Mouse (Mus musculus): Measurements from ENCODE around the gene Cygb.
A peak's percentile ranks its signal among the peaks of the same experiment; 100 is the strongest.
"Not testable (repeated sequence)": the region's sequence is repeated elsewhere in the genome, so short reads cannot be mapped to it uniquely, and the experiment has no call there.

Gene Cygb

DNA sequence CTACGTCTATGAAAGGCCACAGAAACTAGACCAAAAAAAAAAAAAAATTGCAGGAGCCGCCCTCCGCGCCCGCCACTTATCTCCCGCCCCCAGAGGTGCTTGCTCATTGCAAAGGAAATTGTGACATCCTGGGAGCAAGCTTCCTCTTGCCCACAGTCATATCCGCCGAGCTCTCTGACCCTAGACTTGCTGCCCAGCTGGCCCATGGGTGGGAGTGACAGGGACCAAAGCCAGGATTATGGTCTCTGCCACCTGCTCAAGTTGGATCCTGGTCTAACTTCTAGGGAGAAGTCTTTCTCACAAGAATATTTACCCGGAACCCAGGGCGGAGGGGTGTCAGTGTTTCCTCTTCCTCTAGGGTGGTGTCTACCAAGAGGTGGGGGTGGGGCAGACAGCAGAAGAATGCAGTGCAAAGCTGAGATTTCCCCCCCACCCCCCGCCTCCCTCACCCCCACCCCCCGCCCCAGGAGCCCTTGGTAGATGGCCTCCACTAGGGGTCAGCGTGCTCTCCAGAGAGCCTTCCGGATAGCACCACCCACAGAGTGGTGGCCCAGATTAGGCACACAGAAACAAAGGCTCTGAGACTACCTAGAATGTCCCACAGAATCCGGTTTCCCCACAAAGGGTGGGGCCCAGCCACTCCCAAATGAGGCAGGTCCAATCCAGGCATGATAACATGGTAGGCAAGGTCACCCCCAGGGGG lies 38.2 kb downstream of the Cygb start:
- peak; percentile 54 to 66 for DNase-seq (ENCODE audit: low spot score in 2 of 2)

GRCm38 (mm10) chr11:116613234-116613633 lies 40.9 kb downstream of the Cygb start:
- no peak for DNase-seq (ENCODE audit: low spot score in 2 of 2)

DNA sequence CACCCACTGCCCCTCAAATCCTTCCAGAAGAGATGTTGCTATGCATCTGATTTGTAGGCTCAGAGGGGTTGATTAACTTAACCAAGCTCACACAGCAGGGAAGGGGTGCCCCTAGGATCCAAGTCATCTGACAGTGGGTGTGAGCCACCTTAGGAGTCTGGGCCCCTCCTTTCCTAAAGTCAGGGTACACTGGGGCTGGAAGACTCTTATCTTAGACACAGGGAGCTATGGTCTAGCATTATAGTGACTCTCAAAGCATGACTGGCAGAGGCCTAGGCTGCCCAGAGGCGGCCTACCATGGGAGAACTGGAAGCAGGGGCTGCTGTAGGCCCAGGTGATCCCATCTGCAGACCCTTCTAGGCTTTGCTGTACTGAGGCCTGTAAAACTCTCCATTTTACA lies 41.6 kb downstream of the Cygb start:
- DNase-seq (ENCODE audit: low spot score in 2 of 2) = no peak

DNA sequence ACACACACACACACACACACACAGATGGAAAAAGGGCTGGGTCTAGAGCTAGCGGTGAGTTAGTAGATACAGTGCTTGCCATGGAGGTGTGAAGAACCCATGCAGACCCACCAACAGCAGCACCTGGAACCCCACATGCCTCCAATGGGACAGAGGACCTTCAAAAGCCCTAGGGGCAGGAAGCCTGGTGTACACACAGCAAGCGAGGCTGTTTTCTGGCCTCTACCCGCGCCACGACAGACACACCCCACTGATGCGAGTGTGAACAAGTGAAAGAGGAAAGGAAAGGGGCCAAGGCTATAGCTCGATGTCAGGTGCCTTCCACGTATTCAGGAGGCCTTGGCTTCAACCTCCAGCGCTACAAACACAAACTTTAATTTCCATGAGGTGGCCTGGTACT lies 42.2 kb downstream of the Cygb start:
- no peak for DNase-seq (ENCODE audit: low spot score in 2 of 2)

GRCm38 (mm10) chr11:116611168-116611567 lies 42.9 kb downstream of the Cygb start:
- DNase-seq (ENCODE audit: low spot score in 2 of 2) = not testable (repeated sequence)

- no peak for DNase-seq (ENCODE audit: low spot score in 2 of 2)
Observed at GRCm38 (mm10) chr11:116609965-116610630, 44.0 kb downstream of the Cygb start.

DNA sequence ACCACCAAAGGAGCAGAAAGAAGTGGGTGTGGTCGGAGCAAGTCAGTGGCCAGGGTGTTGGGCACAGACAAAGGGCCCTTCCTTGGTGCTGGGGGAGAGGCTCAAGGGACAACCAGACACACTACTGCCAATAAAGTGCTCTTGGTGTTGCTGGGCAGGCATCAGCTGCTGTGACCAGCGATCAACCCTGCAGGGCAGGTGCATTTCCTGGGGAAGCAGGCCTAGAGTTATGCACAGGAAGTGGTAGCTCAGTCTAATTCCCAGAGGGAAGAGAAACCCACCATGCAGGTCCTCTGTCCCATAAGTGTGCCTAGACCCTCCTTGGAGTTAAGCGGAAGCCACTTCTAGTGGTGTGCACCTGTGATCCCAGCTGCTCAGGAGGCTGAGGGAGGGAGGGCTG lies 46.4 kb downstream of the Cygb start:
- DNase-seq (ENCODE audit: low spot score in 2 of 2) = no peak

DNA sequence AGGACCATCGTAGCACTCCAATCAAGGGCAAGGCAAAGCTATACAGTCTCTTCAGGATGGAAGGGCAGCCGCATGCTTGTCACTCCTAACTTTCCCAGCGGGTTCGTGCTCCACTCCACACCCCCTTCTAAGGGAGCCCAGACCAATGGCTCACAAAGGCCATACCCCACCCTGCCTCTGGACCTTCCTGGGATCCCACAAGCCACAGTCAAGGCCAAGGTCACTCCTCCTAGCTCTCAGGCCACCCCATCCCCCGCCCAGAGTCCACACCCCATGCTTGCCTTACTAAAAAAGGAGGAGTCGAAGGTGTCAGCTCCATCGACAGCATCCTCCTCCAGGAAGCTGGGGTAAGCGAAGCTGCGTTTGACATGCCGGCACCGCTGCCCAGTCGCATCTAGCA lies 50.0 kb downstream of the Cygb start:
- DNase-seq (ENCODE audit: low spot score in 2 of 2) = no peak

GRCm38 (mm10) chr11:116603339-116603738 lies 50.8 kb downstream of the Cygb start:
- DNase-seq (ENCODE audit: low spot score in 2 of 2) = peak; percentile 50 to 58

- no peak for DNase-seq (ENCODE audit: low spot score in 2 of 2)
Observed at GRCm38 (mm10) chr11:116602043-116602442, 52.1 kb downstream of the Cygb start.

DNA sequence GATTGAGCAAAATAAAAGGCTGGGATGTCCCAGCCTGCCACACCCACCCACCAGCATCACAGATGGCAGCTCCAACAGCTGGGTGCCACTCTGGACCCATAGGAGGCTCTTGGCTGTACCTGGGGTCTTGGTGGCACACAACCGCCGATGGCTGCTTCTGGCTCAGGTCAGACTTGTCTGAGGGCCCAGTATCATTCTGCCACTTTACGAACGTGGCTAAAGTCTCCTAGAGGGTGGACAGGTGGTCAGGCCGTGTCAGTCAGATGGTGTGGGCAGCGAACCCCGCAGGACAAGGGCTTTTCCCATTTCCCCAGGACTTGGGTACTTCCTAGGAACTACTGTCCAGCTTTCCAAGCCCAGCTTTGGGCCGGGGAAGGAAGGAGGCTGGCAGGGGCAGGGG lies 52.9 kb downstream of the Cygb start:
- DNase-seq (ENCODE audit: low spot score in 2 of 2) = no peak

DNA sequence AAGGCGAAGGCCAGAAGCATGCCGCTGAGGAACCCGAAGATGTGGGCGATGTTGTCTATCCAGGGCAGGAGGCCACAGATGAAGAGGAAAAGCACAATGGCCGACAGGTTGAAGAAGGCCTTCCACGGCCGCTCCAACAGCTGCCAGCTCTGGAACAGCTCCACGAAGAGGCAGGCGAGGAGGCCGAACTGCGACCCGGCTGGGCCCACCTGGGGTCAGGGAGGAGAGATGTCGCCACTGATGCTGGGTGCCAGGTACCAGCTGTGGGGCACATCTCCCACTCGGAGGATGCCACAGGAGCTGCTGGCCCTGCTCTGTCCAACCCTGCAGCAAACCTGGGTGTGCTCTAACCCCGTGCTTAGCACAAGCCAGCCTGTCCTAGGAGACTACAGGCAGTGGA lies 54.9 kb downstream of the Cygb start:
- DNase-seq (ENCODE audit: low spot score in 2 of 2) = no peak

- DNase-seq (ENCODE audit: low spot score in 2 of 2) = no peak
Observed at GRCm38 (mm10) chr11:116598193-116598592, 55.9 kb downstream of the Cygb start.

GRCm38 (mm10) chr11:116596766-116597165 lies 57.3 kb downstream of the Cygb start:
- DNase-seq (ENCODE audit: low spot score in 2 of 2) = no peak
